Mouse (Mus musculus) cortical plate, adult 2 months (tissue): ENCODE data around the gene Galnt10. TPM values are rescaled to one million over a fixed set of nuclear protein-coding genes. Genes with fewer than 3 reads are reported as not detected.

Experiments
- H3K27ac ChIP-seq: fragments of 200-500 bp; 2 replicates; pipeline ENCODE4 v1.5.1; 2012; ENCODE audit warnings: low read length, control low read depth, inconsistent platforms; ENCODE audit not compliant: insufficient read depth
- H3K4me1 ChIP-seq: fragments of 200-500 bp; 2 replicates; pipeline ENCODE4 v1.6.1; 2011; ENCODE audit warnings: low read length; ENCODE audit not compliant: control insufficient read depth, insufficient read depth
- H3K4me3 ChIP-seq: fragments of 200-500 bp; 2 replicates; pipeline ENCODE4 v1.5.1; 2011; ENCODE audit warnings: mild to moderate bottlenecking, low read length, control low read depth; ENCODE audit not compliant: insufficient read depth
- CTCF ChIP-seq: fragments of 200-500 bp; IDR thresholded peaks from 2 replicates; pipeline ENCODE4 v1.5.1; 2011; ENCODE audit warnings: mild to moderate bottlenecking, control low read depth, low read length; ENCODE audit not compliant: insufficient read depth; ENCODE audit errors: extremely low read depth
- POLR2A ChIP-seq: fragments of 200-500 bp; IDR thresholded peaks from 2 replicates; pipeline ENCODE4 v1.6.1; 2011; ENCODE audit warnings: mild to moderate bottlenecking, low read length, control low read depth; ENCODE audit not compliant: insufficient read depth; ENCODE audit errors: extremely low read depth
- polyA plus RNA-seq: library from polyadenylated mRNA; depleted of rRNA; stranded (reverse); fragments of >200 nt; gene quantifications from 2 replicates; pipeline ENCODE4 v1.2.3, GENCODE M21; 2012

Galnt10 gene
- polyA plus RNA-seq, 1 experiment, result 6.4 TPM

- Histone ChIP-seq H3K4me3 (no peak overlapping the region), H3K4me1 (0 out of 2 replicates have a peak, but pooled peaks cover 2% of the 10 kb centered on the region), H3K27ac (no peak overlapping the region)
- TF ChIP-seq CTCF (no peak), POLR2A (no peak)
Observed at GRCm38 (mm10) chr11:57649269-57649668, 4.0 kb downstream of the Galnt10 start.

DNA sequence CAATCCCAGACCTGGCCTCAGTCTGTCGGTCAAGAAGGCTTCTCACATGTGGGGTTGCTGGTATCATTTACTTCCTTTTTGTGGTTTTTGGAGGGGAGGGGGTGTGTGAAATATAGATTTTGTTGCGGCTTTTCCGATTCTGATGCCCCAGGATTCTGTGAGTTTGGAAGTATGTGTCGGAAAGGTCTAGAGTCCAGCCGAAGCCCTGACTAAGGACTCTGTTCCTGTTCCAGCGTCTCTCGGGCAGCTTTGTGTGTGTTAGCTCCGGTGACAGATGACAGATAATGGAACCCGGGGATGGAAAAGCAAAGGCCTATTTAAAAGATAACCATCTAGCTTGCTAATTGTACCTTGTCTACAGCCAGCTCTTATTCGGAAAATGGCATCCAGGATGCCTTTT is 4.4 kb downstream of the Galnt10 start:
- TF ChIP-seq CTCF (no peak), POLR2A (no peak)
- H3K4me3 ChIP-seq, result no peak overlapping the region
- H3K27ac ChIP-seq, result no peak overlapping the region
- 0 out of 2 replicates have a peak, but pooled peaks cover 2% of the 10 kb centered on the region for H3K4me1 ChIP-seq

- 0 out of 2 replicates have a peak, but pooled peaks cover 2% of the 10 kb centered on the region for H3K4me1 ChIP-seq
- TF ChIP-seq CTCF (no peak), POLR2A (no peak)
- H3K27ac ChIP-seq, result no peak overlapping the region
- H3K4me3 ChIP-seq, result no peak overlapping the region
Observed at GRCm38 (mm10) chr11:57650867-57651266, 5.6 kb downstream of the Galnt10 start.

- H3K4me3 ChIP-seq, result no peak overlapping the region
- H3K4me1 ChIP-seq, result 0 out of 2 replicates have a peak, but pooled peaks cover 2% of the 10 kb centered on the region
- H3K27ac ChIP-seq, result no peak overlapping the region
- TF ChIP-seq CTCF (peak; percentile 37; the same call in 1 of the 2 replicates), POLR2A (no peak)
Observed at GRCm38 (mm10) chr11:57651281-57651810, 6.1 kb downstream of the Galnt10 start.

DNA sequence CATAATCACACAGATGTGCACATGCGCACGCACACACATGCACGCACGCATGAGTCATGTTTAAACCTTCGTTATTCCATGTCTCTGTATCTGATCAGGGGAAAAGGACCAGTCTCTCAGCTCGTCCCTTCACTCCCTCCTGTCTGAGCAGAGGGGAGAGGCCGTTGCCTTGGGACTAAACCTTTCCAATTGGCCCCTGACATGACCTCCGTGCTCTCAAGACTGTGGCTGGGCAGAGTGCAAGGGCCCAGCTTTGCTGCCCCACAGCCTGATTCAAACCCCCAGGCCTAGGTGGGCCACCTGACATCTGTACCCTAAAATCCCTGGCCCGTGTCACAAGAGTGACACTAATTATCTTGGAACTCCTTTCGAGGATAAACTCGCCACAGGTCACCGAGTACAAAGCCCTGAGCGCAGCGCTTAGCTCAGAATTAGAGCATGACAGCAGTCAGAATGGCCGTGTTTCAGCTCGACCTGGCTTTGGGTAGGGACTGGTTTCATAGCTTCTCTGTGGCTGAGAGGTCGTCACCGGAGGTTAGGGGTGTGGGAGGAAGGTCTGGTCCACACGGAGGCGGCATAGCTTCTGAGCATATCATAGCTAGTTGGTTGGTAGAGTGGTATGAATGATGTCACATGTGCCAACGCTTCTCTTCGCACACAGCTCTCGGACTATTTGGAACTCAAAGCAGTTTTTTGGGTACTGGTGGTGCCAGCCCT is 7.1 kb downstream of the Galnt10 start:
- H3K4me1 ChIP-seq, result 0 out of 2 replicates have a peak, but pooled peaks cover 2% of the 10 kb centered on the region
- no peak overlapping the region for H3K27ac ChIP-seq
- TF ChIP-seq CTCF, result no peak
- no peak overlapping the region for H3K4me3 ChIP-seq

DNA sequence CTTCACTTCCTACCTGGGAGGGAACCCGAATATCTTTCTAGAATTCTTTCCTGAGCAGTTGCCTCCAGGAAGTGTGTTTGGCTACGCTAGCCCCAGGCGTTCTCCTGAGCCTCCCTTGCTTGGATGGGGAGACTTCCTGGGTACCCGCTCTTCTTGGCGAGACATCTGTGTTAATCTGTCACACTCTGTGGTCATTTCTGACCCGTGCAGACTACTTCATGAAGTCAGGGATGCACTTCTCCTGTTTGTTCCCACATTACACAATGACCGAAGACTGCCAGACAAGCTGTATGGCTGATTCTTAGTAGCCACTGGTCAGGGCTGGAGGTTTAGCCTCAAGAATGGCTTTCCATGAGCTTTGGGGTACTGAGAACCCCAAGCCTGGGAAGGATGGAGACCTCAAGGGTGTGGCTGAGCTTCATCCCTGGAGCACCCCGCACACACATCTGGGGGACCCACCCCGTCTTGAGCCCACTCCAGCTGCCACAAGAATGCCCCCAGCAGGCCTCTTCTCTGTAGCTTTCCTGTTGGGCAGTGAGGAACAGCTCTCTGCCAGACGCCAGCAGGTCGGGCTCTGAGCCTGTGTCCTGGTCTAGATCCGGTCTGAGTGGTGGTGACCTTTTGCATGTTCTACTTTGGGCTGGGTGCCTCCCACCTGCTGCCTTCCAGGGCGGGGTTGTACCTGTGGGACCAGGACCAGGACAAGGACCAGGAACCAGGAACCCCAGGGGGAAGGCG is 7.8 kb downstream of the Galnt10 start:
- 0 out of 2 replicates have a peak, but pooled peaks cover 2% of the 10 kb centered on the region for H3K4me1 ChIP-seq
- TF ChIP-seq CTCF, result no peak
- TF ChIP-seq POLR2A, result no peak

DNA sequence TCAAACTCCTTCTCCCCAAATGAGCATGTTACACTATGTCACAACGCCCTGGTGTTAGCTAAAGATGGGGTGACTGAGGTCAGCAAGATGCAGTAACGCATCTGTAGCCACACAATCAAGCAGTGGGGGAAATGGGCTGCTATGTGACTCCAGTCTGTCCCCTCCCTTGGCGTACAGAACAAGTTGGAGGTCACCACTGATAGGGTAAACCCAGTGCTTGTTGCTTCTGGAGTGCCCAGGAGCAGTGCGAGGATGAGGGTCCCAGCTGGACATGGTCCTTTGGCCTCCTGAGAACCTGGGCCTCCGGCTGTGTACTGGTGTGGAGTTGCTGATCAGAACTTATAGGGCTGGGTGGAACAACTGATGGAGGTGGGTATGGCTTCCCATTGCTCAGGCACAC is 8.6 kb downstream of the Galnt10 start:
- Histone ChIP-seq H3K27ac (no peak overlapping the region), H3K4me1 (0 out of 2 replicates have a peak, but pooled peaks cover 2% of the 10 kb centered on the region), H3K4me3 (no peak overlapping the region)
- TF ChIP-seq CTCF (no peak), POLR2A (no peak)

More for the DNA sequence above, 7.8 kb downstream of the Galnt10 start:
- H3K4me3 ChIP-seq, result no peak overlapping the region
- H3K27ac ChIP-seq, result no peak overlapping the region

- Histone ChIP-seq H3K4me3 (no peak overlapping the region), H3K27ac (no peak overlapping the region), H3K4me1 (0 out of 2 replicates have a peak, but pooled peaks cover 2% of the 10 kb centered on the region)
- no peak for TF ChIP-seq POLR2A
- no peak for TF ChIP-seq CTCF
Observed at GRCm38 (mm10) chr11:57654386-57654785, 9.1 kb downstream of the Galnt10 start.

- no peak overlapping the region for H3K4me3 ChIP-seq
- H3K27ac ChIP-seq, result no peak overlapping the region
- 0 out of 2 replicates have a peak, but pooled peaks cover 2% of the 10 kb centered on the region for H3K4me1 ChIP-seq
- TF ChIP-seq CTCF (no peak), POLR2A (no peak)
Observed at GRCm38 (mm10) chr11:57654977-57655397, 9.7 kb downstream of the Galnt10 start.
